Mouse (Mus musculus) cerebellum, adult (tissue): ENCODE results near the gene Mrap2.
"Not testable (repeated sequence)": the region's sequence is repeated elsewhere in the genome, so short reads cannot be mapped to it uniquely, and the experiment has no call there.

Experiments used
- ATAC-seq: cut with Nextera tagmentation; 2 replicates; pipeline ENCODE4 v1.9.2; 2017; ENCODE audit warnings: mild to moderate bottlenecking, moderate library complexity, mixed read lengths; ENCODE audit not compliant: insufficient number of reproducible peaks, low FRiP score, low TSS enrichment

Gene Mrap2

DNA sequence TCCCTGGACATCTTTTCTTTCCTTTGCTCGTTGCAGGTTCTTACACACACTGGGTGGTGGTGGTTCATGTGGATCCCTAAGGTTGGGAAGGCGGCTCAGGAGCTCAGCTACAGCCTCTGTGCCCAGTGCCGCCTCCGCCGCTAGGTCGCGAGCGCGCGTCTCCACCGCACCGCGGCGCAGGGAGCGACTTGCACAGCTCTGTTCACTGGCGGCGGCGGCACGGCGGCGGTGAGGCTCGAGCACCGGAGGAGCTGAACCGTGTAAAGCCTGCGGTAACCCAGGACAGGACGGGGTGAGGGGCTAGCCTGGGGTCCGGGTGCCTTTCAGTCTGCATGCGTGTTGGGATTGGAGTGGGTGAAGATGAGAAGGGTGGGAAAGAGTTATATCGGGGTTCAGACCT lies at the start of gene Mrap2:
Gene Mrap2, plus strand, starts transcription at position 201 of the 400 bp plus-strand sequence.
- ATAC-seq = peak; percentile 93

DNA sequence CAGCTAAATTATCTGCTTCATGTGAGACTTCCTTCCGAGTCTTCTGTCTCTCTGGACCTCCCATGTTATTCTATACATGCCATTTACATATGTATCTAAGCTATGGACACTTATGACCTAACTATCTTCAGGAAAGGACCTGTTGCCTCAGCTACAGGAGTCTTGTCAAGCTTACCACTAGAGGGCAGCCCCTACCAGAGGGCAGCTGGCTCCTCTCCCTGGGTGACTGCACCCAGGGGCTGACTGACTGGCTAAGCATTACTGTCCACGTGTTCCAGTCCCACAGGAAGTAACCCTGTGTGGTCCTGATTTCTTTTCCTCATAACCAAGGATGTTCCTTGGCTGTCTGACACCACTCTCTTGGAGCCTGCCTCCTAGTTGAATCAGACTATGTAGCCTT lies 46.1 kb upstream of the Mrap2 start:
- ATAC-seq = no peak

DNA sequence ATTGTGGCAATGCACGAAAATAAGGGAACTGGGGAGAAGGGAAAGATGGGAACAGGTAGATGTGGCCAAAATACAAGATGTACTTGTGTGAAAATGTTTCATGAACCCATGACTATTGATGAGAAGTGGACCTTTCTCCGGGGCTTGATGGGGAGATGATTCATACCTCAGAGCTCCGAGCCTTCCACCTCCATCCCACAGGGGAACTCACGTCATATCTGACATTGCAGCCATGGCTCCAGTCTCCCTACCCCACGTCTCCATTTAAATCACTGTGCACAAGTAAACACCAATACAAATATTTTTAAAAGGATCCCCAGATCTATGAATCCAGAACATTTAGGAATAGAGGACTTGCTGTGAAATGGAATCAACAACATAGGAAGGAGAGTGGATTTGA lies 29.1 kb upstream of the Mrap2 start:
- no peak for ATAC-seq

DNA sequence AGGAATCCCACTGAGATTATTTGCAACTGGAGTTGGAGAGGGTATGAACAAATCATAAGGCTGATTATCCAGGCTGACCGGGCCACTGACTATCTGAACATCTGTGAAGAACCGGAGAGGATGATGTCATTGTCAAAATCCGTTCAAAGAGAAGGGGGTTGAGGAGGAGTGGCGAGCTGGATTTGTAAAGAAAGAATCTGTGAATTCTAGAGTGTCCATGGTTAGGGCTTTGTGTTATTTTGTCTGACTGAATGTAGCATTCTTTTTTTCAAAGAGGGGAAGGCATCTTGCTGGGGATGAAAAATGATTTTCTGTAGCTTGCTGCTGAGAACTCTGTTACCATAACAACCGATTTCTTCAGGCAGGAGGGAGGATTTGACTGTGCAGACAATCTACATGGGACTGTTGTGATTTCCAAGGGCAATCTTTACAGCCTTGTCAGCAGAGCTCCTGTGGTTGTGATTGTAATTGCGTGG lies 28.6 kb upstream of the Mrap2 start:
- ATAC-seq = no peak

DNA sequence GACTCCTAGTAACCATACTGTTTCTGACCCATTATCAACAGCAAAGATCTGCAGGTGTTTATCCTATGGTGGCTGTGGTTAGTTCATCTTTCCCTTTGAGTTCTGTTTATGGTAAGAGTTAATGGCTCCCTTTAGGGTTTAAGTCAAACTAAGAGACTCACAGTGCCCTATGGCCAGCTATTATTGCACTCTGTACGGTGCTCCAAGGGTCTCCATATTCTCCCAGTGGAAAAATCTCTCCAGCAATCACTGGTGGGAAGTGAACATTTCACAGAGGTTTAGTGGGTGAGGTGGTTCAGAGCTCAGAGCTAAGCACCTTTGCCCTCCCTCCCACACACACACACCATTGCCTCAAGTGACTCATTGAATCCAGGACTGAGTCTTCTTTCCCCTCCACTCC lies 28.1 kb upstream of the Mrap2 start:
- ATAC-seq = no peak

DNA sequence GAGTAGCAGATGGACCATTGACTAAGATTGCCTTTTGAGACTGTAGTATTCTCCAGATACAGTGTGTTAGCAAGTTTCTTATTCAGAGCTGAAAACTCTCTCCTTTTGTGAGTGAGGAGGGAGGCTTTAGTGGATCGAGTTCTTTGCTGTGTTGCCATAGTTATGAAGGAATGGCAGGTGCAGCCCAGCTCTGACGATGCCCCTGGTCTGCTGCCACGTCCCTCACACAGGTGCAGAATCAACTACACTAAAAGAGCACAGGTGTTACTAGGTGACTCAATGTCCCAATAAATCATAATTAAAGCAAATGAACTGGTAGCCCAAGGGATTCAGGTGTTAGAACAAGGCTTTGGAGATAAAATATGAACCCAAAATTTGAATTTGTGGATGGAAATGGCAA lies 25.1 kb upstream of the Mrap2 start:
- ATAC-seq = no peak

DNA sequence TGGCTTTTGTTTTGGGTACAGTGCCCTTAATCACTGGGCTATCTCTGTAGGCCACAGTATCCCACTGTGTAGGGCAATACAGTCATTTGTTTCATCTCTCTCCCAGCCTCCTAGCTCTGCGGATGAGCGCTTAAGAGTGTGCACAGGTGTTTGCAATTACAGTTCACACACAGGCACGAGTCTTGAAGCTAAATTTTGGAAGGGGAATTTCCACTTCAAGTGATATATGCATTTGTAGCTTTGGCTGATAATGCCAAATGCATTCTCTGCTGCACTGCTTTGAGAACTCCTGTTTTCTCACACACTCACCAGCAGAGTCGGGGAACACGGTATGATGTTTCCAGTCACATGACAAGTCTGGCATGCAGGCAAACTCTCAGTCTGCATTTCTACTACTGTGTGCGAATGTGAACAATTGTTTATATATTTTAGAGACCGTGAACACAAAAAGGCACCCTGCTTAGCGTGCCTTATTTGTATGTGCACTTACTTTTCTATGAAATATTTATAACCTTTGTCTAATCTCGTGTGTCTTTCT lies 22.1 kb upstream of the Mrap2 start:
- no peak for ATAC-seq

DNA sequence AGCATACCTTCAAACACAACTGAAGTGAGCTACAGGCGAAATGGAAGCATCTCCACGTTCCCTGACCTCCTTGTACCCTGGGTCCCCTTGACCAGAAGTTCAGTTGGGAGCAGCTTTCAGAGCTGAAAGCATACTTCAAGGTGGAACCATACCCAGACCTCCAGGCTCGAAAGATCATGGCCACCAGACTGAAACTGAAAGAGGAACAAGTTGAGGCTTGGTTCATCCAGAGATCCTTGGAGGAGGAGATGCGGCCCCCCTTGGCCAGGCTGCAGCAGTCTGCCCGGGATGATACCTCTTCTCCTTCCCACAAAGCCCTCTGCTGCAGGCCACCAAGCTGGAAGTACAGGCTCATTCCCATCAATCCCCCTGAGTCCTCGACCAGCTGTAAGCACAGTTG lies 17.1 kb upstream of the Mrap2 start:
- not testable (repeated sequence) for ATAC-seq

DNA sequence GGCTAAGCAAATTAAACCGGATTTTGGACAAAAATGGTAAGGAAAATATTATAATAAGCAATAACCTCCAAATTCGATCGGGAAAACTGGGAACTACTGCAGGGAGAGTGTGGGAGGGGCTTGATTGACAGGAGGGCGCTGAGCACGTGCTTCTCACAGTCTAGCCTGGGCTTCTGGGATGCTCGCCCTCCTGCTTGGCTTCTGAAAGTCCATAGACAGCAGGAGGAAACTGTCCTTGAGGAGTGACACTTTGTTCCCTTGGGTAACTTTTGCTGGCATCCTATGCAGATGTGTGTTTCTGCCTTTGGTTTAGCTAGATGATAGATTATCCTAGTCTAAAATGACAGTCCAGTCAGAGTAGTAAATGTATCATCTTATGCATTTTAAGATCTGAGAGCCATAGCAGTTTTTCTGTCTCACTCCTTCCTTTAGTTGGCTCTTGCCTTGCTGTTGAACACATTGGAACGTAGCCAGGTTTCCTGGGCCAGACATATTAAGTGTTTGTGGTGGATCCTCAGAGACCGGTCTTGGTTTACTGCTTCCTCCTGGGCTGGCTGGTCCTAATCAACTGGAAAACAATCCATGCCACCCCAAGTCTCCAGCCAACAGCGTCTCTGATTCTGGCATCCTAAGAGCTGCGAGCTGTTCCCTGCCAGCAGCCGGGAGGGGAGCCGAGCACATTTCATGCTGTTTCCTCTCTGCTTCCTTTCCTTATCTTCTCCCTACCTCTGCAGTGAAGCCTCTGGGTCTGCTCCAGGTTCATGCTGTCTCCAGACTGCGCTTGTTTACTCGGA lies 8.1 kb upstream of the Mrap2 start:
- ATAC-seq = peak; percentile 73

DNA sequence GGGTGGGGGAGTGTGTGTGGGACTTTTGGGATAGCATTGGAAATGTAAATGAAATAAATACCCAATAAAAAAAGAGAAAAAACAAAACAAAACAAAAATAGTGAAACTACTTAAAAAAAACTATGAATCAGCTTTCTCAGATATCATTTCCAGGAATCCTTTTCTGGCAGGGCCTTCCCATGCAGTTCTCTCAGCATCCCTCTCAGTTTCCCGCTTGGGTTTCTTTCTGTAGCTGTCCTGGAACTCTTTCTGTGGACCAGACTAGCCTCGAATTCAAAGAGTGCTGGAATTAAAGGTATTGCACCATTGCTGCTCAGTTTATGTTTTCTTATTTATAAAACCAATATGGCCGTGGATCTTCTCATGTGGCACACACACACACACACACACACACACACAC lies 1.0 kb upstream of the Mrap2 start:
- no peak for ATAC-seq

DNA sequence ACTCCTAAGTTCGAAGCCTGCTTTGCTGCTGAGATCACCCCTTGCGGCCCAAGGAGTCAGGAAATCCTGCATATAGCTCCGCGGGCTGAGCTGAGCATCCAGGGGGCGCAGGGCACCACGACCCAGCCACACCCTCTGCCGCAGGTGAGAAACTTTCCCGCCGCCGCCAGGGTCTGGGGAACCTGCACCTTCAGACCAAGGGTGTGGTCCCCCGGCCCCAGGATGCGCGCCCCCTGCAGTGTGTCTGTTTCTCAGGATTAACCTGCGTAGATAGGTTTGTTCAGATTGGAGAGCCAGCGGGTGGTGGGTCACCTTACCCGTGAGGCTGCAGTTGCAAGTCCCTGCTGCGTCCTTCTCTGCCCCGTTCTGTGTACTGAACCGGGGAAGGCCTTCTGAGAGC lies 426 bp downstream of the Mrap2 start:
- peak; percentile 12; the same call in 1 of the 2 replicates for ATAC-seq

DNA sequence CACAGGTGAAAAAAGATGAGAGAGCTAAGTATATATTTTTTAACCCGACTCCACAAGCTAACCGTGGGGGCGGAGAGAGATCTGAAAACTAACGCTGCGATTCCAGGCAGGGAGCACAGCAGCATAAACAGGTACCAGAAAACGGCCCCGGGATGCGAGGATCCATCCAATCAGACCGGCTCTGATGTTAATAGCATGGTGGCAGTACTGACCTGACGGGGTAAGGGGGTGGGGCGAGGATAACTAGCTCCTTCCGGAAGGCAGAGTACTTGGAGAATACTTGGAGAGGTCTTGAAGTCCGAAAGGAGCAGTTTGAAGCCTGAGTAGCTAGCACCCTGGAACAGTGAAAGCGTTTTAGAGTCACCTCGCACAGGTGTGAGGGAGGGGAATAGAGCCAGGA lies 1.1 kb downstream of the Mrap2 start:
- ATAC-seq = no peak

DNA sequence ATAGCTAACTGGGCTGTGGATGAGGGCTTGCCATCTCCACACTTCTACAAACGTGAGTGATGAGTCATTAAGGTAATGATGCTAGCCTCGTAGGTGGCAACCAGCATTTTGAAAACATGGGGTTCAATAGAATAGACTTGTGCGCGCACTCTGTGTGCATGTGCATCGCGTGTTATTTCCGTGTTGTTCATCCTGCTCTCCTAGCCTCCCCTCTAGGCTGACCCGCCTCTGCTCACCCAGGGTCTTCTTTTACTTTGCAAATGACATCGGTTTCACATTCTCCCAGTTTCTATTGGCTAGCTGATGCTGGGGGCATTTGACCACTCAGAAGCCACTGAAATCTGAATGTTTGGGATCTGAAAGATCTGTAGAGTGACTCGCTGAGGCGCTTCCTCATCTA lies 1.6 kb downstream of the Mrap2 start:
- ATAC-seq = no peak

DNA sequence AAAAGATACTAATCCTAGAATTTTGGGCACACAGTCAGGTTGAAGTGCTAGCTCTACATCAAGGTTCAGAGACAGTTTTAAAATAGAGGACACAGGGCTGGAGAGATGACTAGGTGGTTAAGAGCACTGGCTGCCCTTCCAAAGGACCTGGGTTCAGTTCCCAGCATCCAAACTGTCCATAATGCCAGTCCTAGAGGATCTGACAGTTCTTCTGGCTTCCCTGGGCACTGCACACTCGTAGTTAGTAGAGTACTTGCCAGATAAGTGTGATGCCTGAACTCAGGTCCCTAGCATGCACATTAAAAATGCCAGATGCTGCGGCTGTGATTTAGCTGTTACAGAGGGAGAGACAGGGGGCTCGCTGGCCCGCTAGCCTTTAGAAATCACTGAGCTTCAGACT lies 2.3 kb downstream of the Mrap2 start:
- ATAC-seq = no peak

DNA sequence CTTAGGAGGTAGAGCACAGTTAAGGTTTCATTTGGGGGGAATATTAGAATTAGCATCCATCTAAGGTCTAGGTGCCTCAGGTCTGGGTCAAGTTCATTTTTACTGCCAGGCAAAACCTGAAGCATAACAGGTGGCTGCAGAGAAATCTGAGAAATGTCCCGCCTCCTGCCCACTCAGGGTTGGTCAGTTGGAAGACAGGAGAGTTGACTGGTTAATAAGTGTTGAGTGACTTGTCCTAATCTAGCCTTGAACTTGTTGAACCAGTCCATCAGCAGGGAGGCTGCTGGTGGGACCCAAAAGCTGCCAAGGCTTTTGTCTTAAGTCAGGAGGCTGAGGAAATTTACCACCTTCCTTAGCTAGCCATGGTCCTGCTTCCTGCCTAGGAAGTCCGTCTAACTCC lies 3.8 kb downstream of the Mrap2 start:
- no peak for ATAC-seq

DNA sequence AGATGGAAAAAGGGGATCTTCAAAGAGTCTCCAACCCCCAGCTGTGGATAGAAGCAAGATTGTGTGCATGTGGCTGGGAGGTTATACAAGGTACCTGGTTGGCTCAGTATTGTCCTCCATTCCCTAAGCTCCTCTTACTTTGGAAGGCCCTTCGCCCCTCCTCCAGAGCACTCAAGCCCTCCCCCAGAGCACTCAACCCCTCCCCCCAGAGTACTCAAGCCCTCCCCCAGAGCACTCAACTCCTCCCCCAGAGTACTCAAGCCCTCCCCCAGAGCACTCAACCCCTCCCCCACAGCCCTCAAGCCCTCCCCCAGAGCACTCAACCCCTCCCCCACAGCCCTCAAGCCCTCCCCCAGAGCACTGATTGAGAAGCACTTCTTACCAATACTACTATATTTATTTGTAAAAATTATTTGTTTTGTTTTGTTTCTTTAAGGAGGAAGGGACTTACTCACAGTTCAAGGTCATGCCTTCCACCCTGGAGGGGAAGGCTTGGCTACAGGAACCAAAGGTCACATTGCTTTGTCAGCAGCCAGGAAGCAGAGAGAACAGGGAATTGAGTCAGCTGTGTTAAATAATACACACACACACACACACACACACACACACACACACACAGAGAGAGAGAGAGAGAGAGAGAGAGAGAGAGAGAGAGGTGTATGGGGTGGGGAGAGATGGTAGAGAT lies 8.7 kb downstream of the Mrap2 start:
- ATAC-seq = no peak

DNA sequence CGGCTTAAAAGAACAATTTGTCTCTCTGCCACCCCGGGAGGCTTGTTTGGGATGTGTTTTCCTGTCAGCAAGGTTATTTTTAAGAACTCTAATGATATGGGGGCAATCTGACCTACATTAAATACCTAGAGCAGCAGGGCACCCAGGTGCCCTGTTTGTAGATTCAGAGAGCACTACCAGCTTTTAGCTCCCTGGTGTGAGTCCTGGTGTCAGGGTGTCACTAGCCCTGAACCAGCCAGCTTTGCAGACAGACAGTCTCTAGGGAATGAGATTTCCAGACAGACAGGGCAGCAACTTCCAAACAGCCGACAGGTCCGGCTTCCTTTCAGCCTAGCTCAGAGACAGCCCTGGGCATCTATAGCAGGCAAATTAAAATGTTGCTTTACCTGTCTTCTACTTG lies 18.5 kb downstream of the Mrap2 start:
- ATAC-seq = no peak

DNA sequence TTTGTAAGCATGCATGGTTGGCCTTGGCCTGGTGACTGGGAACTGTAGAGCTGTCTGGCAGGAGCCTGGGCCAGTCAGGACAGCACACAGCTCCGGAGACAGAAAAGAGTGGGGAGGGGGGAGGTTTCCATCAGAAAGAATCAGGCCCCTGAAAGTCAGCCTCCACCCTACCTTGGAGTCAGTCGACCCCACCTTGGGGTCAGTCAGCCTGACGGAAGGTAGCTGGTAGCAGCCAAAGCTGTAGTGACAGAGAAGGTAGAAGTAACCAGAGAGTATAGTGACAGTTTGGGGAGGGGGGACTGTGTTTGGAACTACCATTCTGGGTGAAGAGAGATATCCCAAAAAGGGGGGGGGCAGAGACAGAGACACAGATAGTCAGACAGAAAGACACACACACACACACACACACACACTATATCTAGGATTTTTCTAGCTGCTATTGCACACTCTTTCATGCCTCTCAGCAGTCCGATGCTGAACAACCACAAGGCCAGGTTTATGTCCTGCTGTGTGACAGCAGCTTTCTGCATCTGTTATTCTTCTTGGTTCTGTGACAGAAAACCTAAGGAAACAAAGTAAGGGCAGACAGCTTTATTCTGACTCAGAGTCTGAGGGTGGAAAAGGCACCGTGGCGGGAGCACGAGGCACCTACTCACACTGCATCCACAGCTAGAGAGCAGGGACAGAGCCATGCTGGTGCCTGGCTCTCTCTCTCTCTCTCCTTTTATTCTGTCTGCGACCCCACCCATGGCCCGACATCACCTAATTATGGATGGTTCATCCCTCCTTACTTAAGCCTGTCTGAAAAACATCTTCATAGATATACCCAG lies 23.1 kb downstream of the Mrap2 start:
- no peak for ATAC-seq

DNA sequence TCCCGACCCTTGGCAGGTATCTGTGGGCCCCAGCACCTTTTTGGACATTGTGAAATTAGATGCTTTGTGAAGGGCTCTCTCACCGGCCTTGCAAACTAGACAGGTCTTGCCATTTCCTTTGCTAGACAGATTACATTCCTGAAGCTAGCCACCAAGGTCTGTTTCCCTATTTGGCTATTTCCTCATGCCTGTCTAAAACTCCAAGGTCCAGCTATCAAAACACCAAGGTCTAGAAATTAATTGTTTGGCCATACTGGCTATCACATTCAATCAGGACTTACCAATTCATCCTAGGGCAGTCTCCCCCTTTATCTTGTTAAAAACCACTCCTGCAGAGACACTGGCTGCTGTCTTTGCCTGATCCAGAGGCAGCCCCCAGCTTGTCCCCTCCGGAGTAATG lies 23.9 kb downstream of the Mrap2 start:
- ATAC-seq = no peak

DNA sequence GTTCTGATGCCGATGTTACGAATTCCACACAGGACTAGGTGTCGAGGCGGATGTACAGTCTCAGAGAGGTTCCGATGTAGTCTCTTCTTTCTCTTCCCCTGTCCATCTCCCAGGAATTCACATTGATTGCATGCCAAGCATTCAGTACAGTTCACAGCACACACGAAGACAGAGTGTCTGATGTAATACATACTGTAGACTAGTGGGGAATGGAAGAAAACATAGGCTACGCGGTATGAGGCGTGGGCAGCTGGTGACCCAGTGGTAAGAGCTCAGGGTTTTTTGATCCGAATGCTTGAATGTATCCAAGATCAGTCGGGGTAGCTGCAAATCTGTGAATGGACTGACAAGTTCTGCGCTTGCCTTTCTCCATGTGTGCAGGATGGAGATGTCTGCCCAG lies 25.0 kb downstream of the Mrap2 start:
- ATAC-seq = no peak

DNA sequence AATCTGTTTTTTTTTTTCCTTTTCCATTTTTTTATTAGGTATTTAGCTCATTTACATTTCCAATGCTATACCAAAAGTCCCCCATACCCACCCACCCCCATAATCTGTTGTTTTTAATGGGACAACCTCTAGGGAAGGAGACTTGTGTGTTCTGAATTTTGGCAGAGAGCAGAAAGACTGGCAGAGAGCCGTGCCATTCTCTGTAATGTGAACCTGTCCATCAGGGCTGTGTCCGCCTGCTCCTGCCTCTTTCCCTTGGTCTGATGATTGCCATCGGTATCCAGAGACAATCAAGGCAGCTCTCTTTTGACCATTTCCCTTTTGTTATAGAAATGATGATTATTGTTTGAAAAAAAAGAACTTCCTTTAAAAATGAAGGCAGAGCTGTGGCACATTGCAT lies 26.8 kb downstream of the Mrap2 start:
- ATAC-seq = no peak
